Comparison of ENCODE assay signal across 15 mouse cellular contexts in the genomic region with DNA sequence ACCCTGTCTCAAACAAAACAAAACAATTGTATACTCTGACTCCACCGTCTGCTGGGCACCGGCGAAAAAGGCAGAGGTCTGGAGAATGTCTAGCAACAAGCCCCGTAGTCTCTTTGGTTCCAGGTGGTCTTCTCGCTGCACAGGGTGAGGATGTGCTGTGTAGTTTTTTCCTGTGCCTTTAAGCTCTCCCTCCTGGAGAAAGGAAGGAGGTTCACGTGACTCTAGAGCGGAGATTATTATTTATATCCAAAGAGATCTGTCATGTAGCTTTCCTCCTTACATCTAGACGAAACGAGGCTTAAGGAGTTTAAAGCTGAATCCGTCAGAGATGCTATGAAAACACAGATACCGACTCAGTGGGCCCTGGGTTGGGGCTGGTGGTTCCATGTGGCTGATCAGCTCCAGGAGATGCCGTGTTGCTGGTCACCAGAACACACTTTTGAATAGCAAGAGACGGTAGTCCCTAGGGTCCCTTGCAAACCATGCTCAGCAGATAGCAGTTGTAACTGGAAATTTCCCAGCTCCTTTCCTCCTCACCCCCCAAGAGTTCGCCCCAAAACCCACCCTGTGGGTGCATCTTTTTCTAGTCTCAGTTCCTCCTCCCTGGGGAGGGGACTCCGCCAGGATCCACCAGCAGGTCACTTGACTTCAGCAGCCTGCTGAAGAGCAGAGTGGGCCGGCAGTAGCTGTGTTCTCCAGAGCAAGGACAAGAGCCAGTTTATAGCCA.
DNase-seq lines count a peak whose midpoint lies in the region; ATAC-seq and TF ChIP-seq lines count a peak whose summit lies in the region.
"Had no signal": no experiment of that assay in that cellular context is flagged by ENCODE, and none has a peak within 500 bp of the region (broad histone marks: within the 10 kb centered on the region; RNA-seq: fewer than 3 reads in every experiment).

No protein-coding gene starts in this region.

- ATAC-seq in lung, embryonic 16.5 days (ENCODE audit: low read depth): 0 out of 2 replicates have a peak, but pooled peaks have one; percentile 23
- ATAC-seq in stomach, embryonic 16.5 days (ENCODE audit: insufficient read depth, low FRiP score): peak; percentile 49
- ATAC-seq: midbrain, embryonic 15.5 days had no signal

- no peak for DNase-seq in heart, embryonic 10.5 days (ENCODE audit: low spot score)
- no peak for DNase-seq in heart, adult 18-20 months
- DNase-seq in kidney, adult 2 months: no peak
- DNase-seq in kidney, postnatal 10 days: no peak
- DNase-seq in lung, postnatal 4 days: no peak
- DNase-seq in testis, postnatal 14 days (ENCODE audit: low spot score): no peak
- DNase-seq: cerebellum, adult 11 months; cerebellum, postnatal 25 days; kidney, postnatal 36 days; thymus, postnatal 25 days had no signal

- no peaks in the 10 kb centered on the region for H3K27me3 ChIP-seq in heart, embryonic 10.5 days (ENCODE audit: insufficient read depth, poor library complexity, severe bottlenecking)
- no peaks in the 10 kb centered on the region for H3K27me3 ChIP-seq in kidney, adult 2 months (replicated peaks; ENCODE audit: control insufficient read depth, insufficient read depth, low read length)
- no peaks in the 10 kb centered on the region for H3K27me3 ChIP-seq in lung, embryonic 16.5 days (ENCODE audit: control insufficient read depth, insufficient read depth, low read depth, low read length)
- no peaks in the 10 kb centered on the region for H3K27me3 ChIP-seq in stomach, embryonic 16.5 days (ENCODE audit: control insufficient read depth, insufficient read depth, low read length)
- H3K27me3 ChIP-seq: hindbrain, embryonic 15.5 days; limb, embryonic 13.5 days; midbrain, embryonic 15.5 days had no signal

- peaks cover 51% of the 10 kb centered on the region for H3K4me1 ChIP-seq in heart, embryonic 10.5 days
- H3K4me1 ChIP-seq in kidney, adult 2 months (ENCODE audit: control insufficient read depth, insufficient read depth, low read length): 0 out of 2 replicates have a peak, but pooled peaks cover 3% of the 10 kb centered on the region
- H3K4me1 ChIP-seq in lung, embryonic 16.5 days (replicated peaks; ENCODE audit: control insufficient read depth, insufficient read depth, low read length): peaks cover 6% of the 10 kb centered on the region; the same call in 1 of the 2 replicates
- H3K4me1 ChIP-seq in stomach, embryonic 16.5 days (ENCODE audit: control insufficient read depth, insufficient read depth, low read length): peaks cover 12% of the 10 kb centered on the region; the same call in 1 of the 2 replicates

- WGBS in heart, embryonic 10.5 days: 63% methylated on average over 16 of the region's 16 CpGs
- 45% methylated on average over 16 of the region's 16 CpGs for WGBS in kidney, adult 2 months
- 48% methylated on average over 16 of the region's 16 CpGs for WGBS in lung, embryonic 16.5 days
- 44% methylated on average over 16 of the region's 16 CpGs for WGBS in stomach, embryonic 16.5 days

- H3K4me2 ChIP-seq in lung, embryonic 16.5 days (ENCODE audit: low read depth, low read length): no peak overlapping the region
- no peak overlapping the region for H3K4me2 ChIP-seq in stomach, embryonic 16.5 days (ENCODE audit: low read depth, low read length)
- H3K4me2 ChIP-seq: hindbrain, embryonic 15.5 days; limb, embryonic 13.5 days; midbrain, embryonic 15.5 days had no signal

- TF ChIP-seq CTCF in kidney, adult 2 months (conservative IDR thresholded peaks at IDR 0.05; ENCODE audit: insufficient read depth, insufficient read length, low read depth, low read length): no peak

- no peaks in the 10 kb centered on the region for H3K9me3 ChIP-seq in heart, embryonic 10.5 days
- no peaks in the 10 kb centered on the region for H3K9me3 ChIP-seq in lung, embryonic 16.5 days (ENCODE audit: control insufficient read depth, low read length)
- H3K9me3 ChIP-seq in stomach, embryonic 16.5 days (replicated peaks; ENCODE audit: control insufficient read depth, low read length): no peaks in the 10 kb centered on the region
- H3K9me3 ChIP-seq: hindbrain, embryonic 15.5 days; limb, embryonic 13.5 days; midbrain, embryonic 15.5 days had no signal

- TF ChIP-seq POLR2A in kidney, adult 2 months (IDR thresholded peaks at IDR 0.05; ENCODE audit: low read depth, low read length): no peak

- H3K27ac ChIP-seq in heart, embryonic 10.5 days: peak overlapping the region; percentile 64
- H3K27ac ChIP-seq in kidney, adult 2 months (ENCODE audit: insufficient read depth, low read depth, low read length): no peak overlapping the region
- no peak overlapping the region for H3K27ac ChIP-seq in lung, embryonic 16.5 days (ENCODE audit: low read length)
- H3K27ac ChIP-seq in stomach, embryonic 16.5 days (ENCODE audit: low read length): no peak overlapping the region
- H3K27ac ChIP-seq: hindbrain, embryonic 15.5 days; limb, embryonic 13.5 days; midbrain, embryonic 15.5 days had no signal

- H3K36me3 ChIP-seq in heart, embryonic 10.5 days: no peaks in the 10 kb centered on the region
- no peaks in the 10 kb centered on the region for H3K36me3 ChIP-seq in kidney, adult 2 months (ENCODE audit: control insufficient read depth, insufficient read depth, low read length)
- H3K36me3 ChIP-seq in lung, embryonic 16.5 days (ENCODE audit: control insufficient read depth, insufficient read depth, low read length): no peaks in the 10 kb centered on the region
- H3K36me3 ChIP-seq in stomach, embryonic 16.5 days (ENCODE audit: control insufficient read depth, insufficient read depth, low read length): no peaks in the 10 kb centered on the region
- H3K36me3 ChIP-seq: hindbrain, embryonic 15.5 days; limb, embryonic 13.5 days; midbrain, embryonic 15.5 days had no signal

- no peak overlapping the region for H3K4me3 ChIP-seq in heart, embryonic 10.5 days
- H3K4me3 ChIP-seq in kidney, adult 2 months (ENCODE audit: insufficient read depth, low read depth, low read length): peak overlapping the region; percentile 20; the same call in 1 of the 2 replicates
- no peak overlapping the region for H3K4me3 ChIP-seq in lung, embryonic 16.5 days (ENCODE audit: low read length)
- no peak overlapping the region for H3K4me3 ChIP-seq in stomach, embryonic 16.5 days (replicated peaks; ENCODE audit: low read length)
- H3K4me3 ChIP-seq: hindbrain, embryonic 15.5 days; limb, embryonic 13.5 days; midbrain, embryonic 15.5 days had no signal

- H3K9ac ChIP-seq in lung, embryonic 16.5 days (ENCODE audit: low read length): no peak overlapping the region
- H3K9ac ChIP-seq in stomach, embryonic 16.5 days (ENCODE audit: low read length): no peak overlapping the region
- H3K9ac ChIP-seq: hindbrain, embryonic 15.5 days; limb, embryonic 13.5 days; midbrain, embryonic 15.5 days had no signal
